Mouse (Mus musculus): Measurements from ENCODE around the gene Ccpg1. TPM values are rescaled to one million over a fixed set of nuclear protein-coding genes. Genes with fewer than 3 reads are reported as not detected.

Gene Ccpg1
- polyA plus RNA-seq (2021) = 63.2 TPM

- POLR2A ChIA-PET = interaction anchor here (1.0 kb wide), 1 partner anchor 10 kb away, joined by 3 read pairs; no protein-coding TSS in a partner anchor
- ATAC-seq (peak; percentile 94), DNase-seq (ENCODE audit: low read depth, low spot score) (peak; percentile 82)
- in situ Hi-C loops (cut with MboI; ENCODE audit: low pct_unique_long_range_greater_than_20kb) = no loop called here
- TF ChIP-seq CTCF (IDR thresholded peaks at IDR 0.05) = peak; percentile 53
- CTCF ChIA-PET = interaction anchor here (1.2 to 1.9 kb wide), 3 partner anchors 10 to 13 kb away, joined by 4 read pairs; no protein-coding TSS in a partner anchor
- no peaks in the 10 kb centered on the region for H3K27me3 ChIP-seq
These were observed at the start of gene Ccpg1, which contains the start of gene Ccpg1os for GRCm38 (mm10) chr9:72985250-72986220. Gene Ccpg1 (plus strand): TSS chr9:72985429. Gene Ccpg1os (minus strand): TSS chr9:72985382.

- POLR2A ChIA-PET = no interaction called here
- in situ Hi-C loops (cut with MboI; ENCODE audit: low pct_unique_long_range_greater_than_20kb) = no loop called here
- DNase-seq (ENCODE audit: low read depth, low spot score) = no peak
- no peaks in the 10 kb centered on the region for H3K27me3 ChIP-seq
- TF ChIP-seq CTCF (IDR thresholded peaks at IDR 0.05) = no peak
- ATAC-seq = no peak
- CTCF ChIA-PET = interaction anchor here (0.7 to 1.8 kb wide), 4 partner anchors 10 to 170 kb away, joined by 3 to 5 read pairs (median 4); no protein-coding TSS in a partner anchor
These were observed 48.9 kb upstream of the Ccpg1 start for GRCm38 (mm10) chr9:72936301-72936700.

GRCm38 (mm10) chr9:72943424-72943823 lies 41.8 kb upstream of the Ccpg1 start:
- peak; percentile 51 for TF ChIP-seq CTCF (IDR thresholded peaks at IDR 0.05)
- ATAC-seq (no peak), DNase-seq (ENCODE audit: low read depth, low spot score) (no peak)
- no peaks in the 10 kb centered on the region for H3K27me3 ChIP-seq
- ChIA-PET POLR2A (interaction anchor here (0.6 kb wide), 1 partner anchor 40 kb away, joined by 4 read pairs; no protein-coding TSS in a partner anchor), CTCF (interaction anchor here (1.1 kb wide), 1 partner anchor 8 kb away, joined by 3 read pairs; no protein-coding TSS in a partner anchor)
- in situ Hi-C loops (cut with MboI; ENCODE audit: low pct_unique_long_range_greater_than_20kb) = no loop called here

GRCm38 (mm10) chr9:72944286-72944685 lies 40.9 kb upstream of the Ccpg1 start:
- POLR2A ChIA-PET = interaction anchor here (0.6 kb wide), 1 partner anchor 40 kb away, joined by 4 read pairs; no protein-coding TSS in a partner anchor
- CTCF ChIA-PET = interaction anchor here (0.6 to 1.1 kb wide), 2 partner anchors 9 to 1800 kb away, joined by 3 read pairs; no protein-coding TSS in a partner anchor
- no peak for DNase-seq (ENCODE audit: low read depth, low spot score)
- no peaks in the 10 kb centered on the region for H3K27me3 ChIP-seq
- TF ChIP-seq CTCF (IDR thresholded peaks at IDR 0.05) = no peak
- in situ Hi-C loops (cut with MboI; ENCODE audit: low pct_unique_long_range_greater_than_20kb) = no loop called here
- no peak for ATAC-seq

GRCm38 (mm10) chr9:72947010-72947409 lies 38.2 kb upstream of the Ccpg1 start:
- ATAC-seq (no peak), DNase-seq (ENCODE audit: low read depth, low spot score) (no peak)
- ChIA-PET POLR2A (no interaction called here), CTCF (interaction anchor here (0.8 to 1.6 kb wide), 2 partner anchors 9 to 10 kb away, joined by 3 to 5 read pairs; no protein-coding TSS in a partner anchor)
- peak; percentile 42 for TF ChIP-seq CTCF (IDR thresholded peaks at IDR 0.05)
- H3K27me3 ChIP-seq = no peaks in the 10 kb centered on the region
- in situ Hi-C loops (cut with MboI; ENCODE audit: low pct_unique_long_range_greater_than_20kb) = no loop called here

- ChIA-PET CTCF (no interaction called here), POLR2A (no interaction called here)
- TF ChIP-seq CTCF (IDR thresholded peaks at IDR 0.05) = no peak
- in situ Hi-C loops (cut with MboI; ENCODE audit: low pct_unique_long_range_greater_than_20kb) = no loop called here
- H3K27me3 ChIP-seq = no peaks in the 10 kb centered on the region
- no peak for DNase-seq (ENCODE audit: low read depth, low spot score)
- ATAC-seq = no peak
These were observed 35.7 kb upstream of the Ccpg1 start for GRCm38 (mm10) chr9:72949572-72949971.

- peak; percentile 62 for TF ChIP-seq CTCF (IDR thresholded peaks at IDR 0.05)
- ChIA-PET CTCF (interaction anchor here (1.4 to 1.5 kb wide), 2 partner anchors 11 to 44 kb away, joined by 3 to 4 read pairs; no protein-coding TSS in a partner anchor), POLR2A (no interaction called here)
- in situ Hi-C loops (cut with MboI; ENCODE audit: low pct_unique_long_range_greater_than_20kb) = loop anchor here (5.0 kb wide), 1 partner anchor 138 kb away; no protein-coding TSS in a partner anchor
- no peaks in the 10 kb centered on the region for H3K27me3 ChIP-seq
- ATAC-seq (no peak), DNase-seq (ENCODE audit: low read depth, low spot score) (no peak)
These were observed 30.5 kb upstream of the Ccpg1 start for GRCm38 (mm10) chr9:72954746-72955145.

- ChIA-PET CTCF (interaction anchor here (0.7 to 1.5 kb wide), 6 partner anchors 10 to 135 kb away, joined by 3 to 4 read pairs (median 3); no protein-coding TSS in a partner anchor), POLR2A (no interaction called here)
- H3K27me3 ChIP-seq = no peaks in the 10 kb centered on the region
- TF ChIP-seq CTCF (IDR thresholded peaks at IDR 0.05) = peak; percentile 70
- ATAC-seq (peak; percentile 51), DNase-seq (ENCODE audit: low read depth, low spot score) (no peak)
- in situ Hi-C loops (cut with MboI; ENCODE audit: low pct_unique_long_range_greater_than_20kb) = loop anchor here (5.0 kb wide), 1 partner anchor 137 kb away; no protein-coding TSS in a partner anchor
These were observed 29.7 kb upstream of the Ccpg1 start for GRCm38 (mm10) chr9:72955546-72955945.

- no peak for DNase-seq (ENCODE audit: low read depth, low spot score)
- H3K27me3 ChIP-seq = no peaks in the 10 kb centered on the region
- in situ Hi-C loops (cut with MboI; ENCODE audit: low pct_unique_long_range_greater_than_20kb) = loop anchor here (5.0 kb wide), 1 partner anchor 134 kb away; no protein-coding TSS in a partner anchor
- CTCF ChIA-PET = interaction anchor here (0.6 to 1.2 kb wide), 3 partner anchors 10 to 46 kb away, joined by 3 read pairs; no protein-coding TSS in a partner anchor
- POLR2A ChIA-PET = interaction anchor here (0.6 kb wide), 1 partner anchor 565 kb away, joined by 3 read pairs; no protein-coding TSS in a partner anchor
- no peak for ATAC-seq
- TF ChIP-seq CTCF (IDR thresholded peaks at IDR 0.05) = no peak
These were observed 26.4 kb upstream of the Ccpg1 start, which contains the start of the genes Dyx1c1 and Gm44503 for GRCm38 (mm10) chr9:72958521-72959450. Gene Dyx1c1 (plus strand): TSS chr9:72958785. Gene Gm44503 (plus strand): TSS chr9:72958852.

All from Patski (cell line).